Mouse (Mus musculus) heart, embryonic 13.5 days (tissue): Measurements from ENCODE around the gene Rchy1. TPM values are rescaled to one million over a fixed set of nuclear protein-coding genes. Genes with fewer than 3 reads are reported as not detected.
"Not testable (repeated sequence)": the region's sequence is repeated elsewhere in the genome, so short reads cannot be mapped to it uniquely, and the experiment has no call there.

Experiments
- ATAC-seq: fragments of 200-750 bp; cut with Nextera tagmentation; 2 replicates; pipeline ENCODE4 v1.8.0; 2017; ENCODE audit warnings: moderate TSS enrichment; ENCODE audit not compliant: insufficient number of reproducible peaks, low FRiP score, low TSS enrichment; ENCODE audit errors: extremely low read depth
- H3K27ac ChIP-seq: fragments of 300-500 bp; sonication (generic); replicated peaks from 2 replicates; pipeline ENCODE4 v1.5.1; 2015; ENCODE audit warnings: moderate library complexity, mild to moderate bottlenecking, inconsistent platforms
- H3K27me3 ChIP-seq: fragments of 300-500 bp; sonication (generic); replicated peaks from 2 replicates; pipeline ENCODE4 v1.6.1; 2015; ENCODE audit warnings: mild to moderate bottlenecking, inconsistent platforms
- H3K36me3 ChIP-seq: fragments of 300-500 bp; sonication (generic); 2 replicates; pipeline ENCODE4 v1.6.1; 2015; ENCODE audit warnings: mild to moderate bottlenecking, inconsistent platforms
- H3K4me1 ChIP-seq: fragments of 300-500 bp; sonication (generic); 2 replicates; pipeline ENCODE4 v1.6.1; 2015; ENCODE audit warnings: inconsistent platforms
- H3K4me2 ChIP-seq: fragments of 300-500 bp; sonication (generic); 2 replicates; pipeline ENCODE4 v1.6.1; 2015; ENCODE audit warnings: inconsistent platforms, mild to moderate bottlenecking, moderate library complexity
- H3K4me3 ChIP-seq: fragments of 300-500 bp; sonication (generic); 2 replicates; pipeline ENCODE4 v1.5.1; 2015; ENCODE audit warnings: moderate library complexity, mild to moderate bottlenecking, inconsistent platforms
- H3K9ac ChIP-seq: fragments of 300-500 bp; sonication (generic); 2 replicates; pipeline ENCODE4 v1.6.1; 2015; ENCODE audit warnings: inconsistent platforms, mild to moderate bottlenecking, moderate library complexity
- H3K9me3 ChIP-seq: fragments of 300-500 bp; sonication (generic); 2 replicates; pipeline ENCODE4 v1.6.1; 2016; ENCODE audit warnings: inconsistent platforms
- WGBS: fragments of 180-500 bp; shearing (Covaris S2); methylation state at CpG from one replicate; pipeline ENCODE4 v1.1.7; 2015; ENCODE audit warnings: mixed read lengths; 5-methylcytosine and 5-hydroxymethylcytosine counted together
- polyA plus RNA-seq: library from polyadenylated mRNA; unstranded; fragments of >200 nt; fragmentation: Nextera tagmentation; extraction: Ambion mirVana; gene quantifications from 2 replicates; pipeline ENCODE4 v1.2.1, GENCODE M21; 2015

Gene Rchy1
- polyA plus RNA-seq, 1 experiment from 2014 or later = 57.6 TPM

GRCm38 (mm10) chr5:91959986-91960385 lies 2.9 kb downstream of the Rchy1 start:
- no peaks in the 10 kb centered on the region for H3K27me3 ChIP-seq
- H3K36me3 ChIP-seq = peaks cover 32% of the 10 kb centered on the region
- peaks cover 39% of the 10 kb centered on the region for H3K4me1 ChIP-seq
- H3K4me2 ChIP-seq = peak overlapping the region; percentile 77
- peak overlapping the region; percentile 89; the same call in 1 of the 2 replicates for H3K9ac ChIP-seq
- no peak for ATAC-seq
- H3K4me3 ChIP-seq = peak overlapping the region; percentile 88
- H3K27ac ChIP-seq = peak overlapping the region; percentile 71; the same call in 1 of the 2 replicates
- WGBS = 64% methylated on average over 1 of the region's 1 CpGs
- H3K9me3 ChIP-seq = no peaks in the 10 kb centered on the region

- Histone ChIP-seq H3K36me3 (peaks cover 39% of the 10 kb centered on the region), H3K4me2 (no peak overlapping the region), H3K27me3 (no peaks in the 10 kb centered on the region), H3K4me3 (no peak overlapping the region), H3K27ac (no peak overlapping the region), H3K9ac (no peak overlapping the region), H3K4me1 (peaks cover 36% of the 10 kb centered on the region), H3K9me3 (no peaks in the 10 kb centered on the region)
- ATAC-seq = no peak
- 56% methylated on average over 1 of the region's 1 CpGs for WGBS
Observed at GRCm38 (mm10) chr5:91959096-91959495, 3.8 kb downstream of the Rchy1 start.

GRCm38 (mm10) chr5:91956991-91957760 lies 5.7 kb downstream of the Rchy1 start:
- H3K27ac ChIP-seq = no peak overlapping the region
- H3K9ac ChIP-seq = no peak overlapping the region
- no peaks in the 10 kb centered on the region for H3K27me3 ChIP-seq
- H3K4me1 ChIP-seq = peaks cover 28% of the 10 kb centered on the region
- no peaks in the 10 kb centered on the region for H3K9me3 ChIP-seq
- no peak overlapping the region for H3K4me3 ChIP-seq
- peaks cover 56% of the 10 kb centered on the region for H3K36me3 ChIP-seq
- 82% methylated on average over 3 of the region's 3 CpGs for WGBS
- ATAC-seq = no peak
- H3K4me2 ChIP-seq = no peak overlapping the region

GRCm38 (mm10) chr5:91951404-91951803 lies 11.5 kb downstream of the Rchy1 start:
- ATAC-seq = no peak
- no peaks in the 10 kb centered on the region for H3K27me3 ChIP-seq
- no peaks in the 10 kb centered on the region for H3K4me1 ChIP-seq
- H3K36me3 ChIP-seq = peaks cover 83% of the 10 kb centered on the region
- no peak overlapping the region for H3K9ac ChIP-seq
- H3K9me3 ChIP-seq = no peaks in the 10 kb centered on the region
- H3K4me2 ChIP-seq = no peak overlapping the region
- no peak overlapping the region for H3K27ac ChIP-seq
- no peak overlapping the region for H3K4me3 ChIP-seq

- no peak overlapping the region for H3K4me2 ChIP-seq
- peaks cover 81% of the 10 kb centered on the region for H3K36me3 ChIP-seq
- H3K27me3 ChIP-seq = no peaks in the 10 kb centered on the region
- ATAC-seq = no peak
- H3K4me3 ChIP-seq = no peak overlapping the region
- H3K9ac ChIP-seq = no peak overlapping the region
- no peak overlapping the region for H3K27ac ChIP-seq
- 91% methylated on average over 7 of the region's 7 CpGs for WGBS
- no peaks in the 10 kb centered on the region for H3K9me3 ChIP-seq
- H3K4me1 ChIP-seq = peaks cover 2% of the 10 kb centered on the region; the same call in 1 of the 2 replicates
Observed at GRCm38 (mm10) chr5:91949441-91949840, 13.4 kb downstream of the Rchy1 start.

GRCm38 (mm10) chr5:91947008-91947407 lies 15.9 kb downstream of the Rchy1 start:
- Histone ChIP-seq H3K4me3 (no peak overlapping the region), H3K27me3 (no peaks in the 10 kb centered on the region), H3K9me3 (no peaks in the 10 kb centered on the region), H3K36me3 (peaks cover 59% of the 10 kb centered on the region), H3K4me2 (no peak overlapping the region), H3K4me1 (peaks cover 7% of the 10 kb centered on the region; the same call in 1 of the 2 replicates), H3K27ac (no peak overlapping the region), H3K9ac (no peak overlapping the region)
- ATAC-seq = no peak
- 96% methylated on average over 4 of the region's 4 CpGs for WGBS

GRCm38 (mm10) chr5:91945609-91946008 lies 17.3 kb downstream of the Rchy1 start:
- H3K4me3 ChIP-seq = not testable (repeated sequence)

GRCm38 (mm10) chr5:91913231-91913630 lies 49.6 kb downstream of the Rchy1 start:
- ATAC-seq = no peak
- no peak overlapping the region for H3K27ac ChIP-seq
- H3K4me3 ChIP-seq = no peak overlapping the region
- no peaks in the 10 kb centered on the region for H3K27me3 ChIP-seq
- no peaks in the 10 kb centered on the region for H3K9me3 ChIP-seq
- no peaks in the 10 kb centered on the region for H3K36me3 ChIP-seq
- no peaks in the 10 kb centered on the region for H3K4me1 ChIP-seq
- WGBS = 78% methylated on average over 2 of the region's 2 CpGs
- H3K4me2 ChIP-seq = no peak overlapping the region
- H3K9ac ChIP-seq = no peak overlapping the region

More at GRCm38 (mm10) chr5:91945609-91946008, 17.3 kb downstream of the Rchy1 start:
- H3K4me1 ChIP-seq, H3K27ac ChIP-seq, ATAC-seq, H3K27me3 ChIP-seq, H3K9me3 ChIP-seq, H3K4me2 ChIP-seq, H3K9ac ChIP-seq: not testable (repeated sequence)
- WGBS = 73% methylated on average over 1 of the region's 1 CpGs
- peaks cover 49% of the 10 kb centered on the region for H3K36me3 ChIP-seq

- Histone ChIP-seq H3K27me3 (no peaks in the 10 kb centered on the region), H3K27ac (no peak overlapping the region), H3K9me3 (no peaks in the 10 kb centered on the region), H3K9ac (no peak overlapping the region), H3K4me2 (no peak overlapping the region), H3K36me3 (no peaks in the 10 kb centered on the region), H3K4me3 (no peak overlapping the region), H3K4me1 (no peaks in the 10 kb centered on the region)
- WGBS = 75% methylated on average over 13 of the region's 13 CpGs
- ATAC-seq = no peak
Observed at GRCm38 (mm10) chr5:91911384-91912106, 51.3 kb downstream of the Rchy1 start.

- no peaks in the 10 kb centered on the region for H3K27me3 ChIP-seq
- no peak overlapping the region for H3K4me2 ChIP-seq
- WGBS = 89% methylated on average over 4 of the region's 4 CpGs
- no peaks in the 10 kb centered on the region for H3K36me3 ChIP-seq
- no peak for ATAC-seq
- no peak overlapping the region for H3K27ac ChIP-seq
- H3K9me3 ChIP-seq = no peaks in the 10 kb centered on the region
- H3K4me3 ChIP-seq = no peak overlapping the region
- no peaks in the 10 kb centered on the region for H3K4me1 ChIP-seq
- no peak overlapping the region for H3K9ac ChIP-seq
Observed at GRCm38 (mm10) chr5:91910616-91911015, 52.3 kb downstream of the Rchy1 start.

GRCm38 (mm10) chr5:91909010-91909620 lies 53.8 kb downstream of the Rchy1 start:
- no peak for ATAC-seq
- 58% methylated on average over 10 of the region's 10 CpGs for WGBS
- Histone ChIP-seq H3K9ac (no peak overlapping the region), H3K27ac (no peak overlapping the region), H3K4me2 (no peak overlapping the region), H3K27me3 (no peaks in the 10 kb centered on the region), H3K4me1 (no peaks in the 10 kb centered on the region), H3K4me3 (no peak overlapping the region), H3K9me3 (no peaks in the 10 kb centered on the region), H3K36me3 (no peaks in the 10 kb centered on the region)
